Mouse (Mus musculus) left cerebral cortex, postnatal 25 days (tissue): ENCODE results near the gene Hoxb5. TPM values are rescaled to one million over a fixed set of nuclear protein-coding genes. Genes with fewer than 3 reads are reported as not detected.

Experiments used
- DNase-seq, 2 experiments: peaks; one replicate each; pipeline ENCODE4 v3.0.0; 2022; ENCODE audit warnings: low spot score in 2 of 2, mixed read lengths in 1 of 2
- intact Hi-C: fragments of 180-260 bp; cut with DNase I; formaldehyde crosslinking; loops from one replicate; pipeline ENCODE4 v1.15.1; 2025
- total RNA-seq, 2 experiments: library from RNA; stranded (reverse); gene quantifications; 2 replicates each; pipeline ENCODE4 v1.2.3; 2021

The Hoxb5 gene
- total RNA-seq, 2 experiments from 2014 or later, result not detected

GRCm38 (mm10) chr11:96284774-96285734 is 18.1 kb upstream of the Hoxb5 start:
- intact Hi-C loops, result loop anchor here (5.0 kb wide), 2 partner anchors 252 to 278 kb away; partner anchors contain the start of gene Igf2bp1
- no peak for DNase-seq

- intact Hi-C loops, result no loop called here
- DNase-seq, result no peak
Measured at GRCm38 (mm10) chr11:96285771-96286738, 17.1 kb upstream of the Hoxb5 start, which contains the start of gene Hoxb7. Gene Hoxb7, plus strand, starts transcription at chr11:96286623.

- no peak for DNase-seq
- intact Hi-C loops, result no loop called here
Measured at GRCm38 (mm10) chr11:96286739-96287385, 16.3 kb upstream of the Hoxb5 start.

- no peak for DNase-seq
- intact Hi-C loops, result no loop called here
Measured at GRCm38 (mm10) chr11:96287411-96287810, 15.7 kb upstream of the Hoxb5 start.

- intact Hi-C loops, result no loop called here
Measured at GRCm38 (mm10) chr11:96288455-96289221, 14.5 kb upstream of the Hoxb5 start.

GRCm38 (mm10) chr11:96289293-96289692 is 13.8 kb upstream of the Hoxb5 start:
- intact Hi-C loops, result no loop called here
- no peak for DNase-seq

More at GRCm38 (mm10) chr11:96288455-96289221, 14.5 kb upstream of the Hoxb5 start:
- no peak for DNase-seq

- DNase-seq, result no peak
- intact Hi-C loops, result no loop called here
Measured at GRCm38 (mm10) chr11:96289837-96290236, 13.3 kb upstream of the Hoxb5 start.

- intact Hi-C loops, result no loop called here
- no peak for DNase-seq
Measured at GRCm38 (mm10) chr11:96290705-96291355, 12.3 kb upstream of the Hoxb5 start.

GRCm38 (mm10) chr11:96291681-96292564 is 11.2 kb upstream of the Hoxb5 start, which contains the start of gene Hoxb6:
Gene Hoxb6, plus strand, starts transcription at chr11:96292476.
- intact Hi-C loops, result no loop called here
- no peak for DNase-seq

- intact Hi-C loops, result no loop called here
- no peak for DNase-seq
Measured at GRCm38 (mm10) chr11:96292565-96293301, 10.4 kb upstream of the Hoxb5 start.

GRCm38 (mm10) chr11:96293302-96293921 is 9.7 kb upstream of the Hoxb5 start:
- intact Hi-C loops, result no loop called here
- DNase-seq, result no peak

- DNase-seq, result peak in 1 of 2 experiments; percentile 32
- intact Hi-C loops, result no loop called here
Measured at GRCm38 (mm10) chr11:96294245-96295091, 8.7 kb upstream of the Hoxb5 start.

- DNase-seq, result no peak
- intact Hi-C loops, result no loop called here
Measured at GRCm38 (mm10) chr11:96295092-96295835, 7.9 kb upstream of the Hoxb5 start.

GRCm38 (mm10) chr11:96296997-96297396 is 6.1 kb upstream of the Hoxb5 start:
- DNase-seq, result no peak
- intact Hi-C loops, result no loop called here

- intact Hi-C loops, result no loop called here
- DNase-seq, result no peak
Measured at GRCm38 (mm10) chr11:96297428-96297827, 5.7 kb upstream of the Hoxb5 start.
